Mouse (Mus musculus) liver, postnatal 0 days (tissue): ENCODE measurements around the gene Lrch1. TPM values are rescaled to one million over a fixed set of nuclear protein-coding genes. Genes with fewer than 3 reads are reported as not detected.
A peak's percentile ranks its signal among the peaks of the same experiment; 100 is the strongest.

ENCODE experiments used
- ATAC-seq: fragments of 200-750 bp; cut with Nextera tagmentation; 2 replicates; pipeline ENCODE4 v1.8.0; 2017; ENCODE audit warnings: mild to moderate bottlenecking, moderate library complexity
- DNase-seq: peaks from one replicate; pipeline ENCODE4 v3.0.0-alpha.2; 2016
- H3K27ac ChIP-seq: fragments of 300-500 bp; sonication (generic); 2 replicates; pipeline ENCODE4 v1.5.1; 2014; ENCODE audit warnings: antibody characterized with exemption, moderate library complexity, mild to moderate bottlenecking, low read depth
- H3K27me3 ChIP-seq: fragments of 300-500 bp; sonication (generic); 2 replicates; pipeline ENCODE4 v1.6.1; 2014; ENCODE audit warnings: low read length, control low read depth, mixed read lengths; ENCODE audit not compliant: insufficient read depth
- H3K36me3 ChIP-seq: fragments of 300-500 bp; sonication (generic); replicated peaks from 2 replicates; pipeline ENCODE4 v1.6.1; 2014; ENCODE audit warnings: mild to moderate bottlenecking, control low read depth, low read length, moderate library complexity, mixed read lengths; ENCODE audit not compliant: insufficient read depth
- H3K4me1 ChIP-seq: fragments of 300-500 bp; sonication (generic); 2 replicates; pipeline ENCODE4 v1.6.1; 2014; ENCODE audit warnings: antibody characterized with exemption, mild to moderate bottlenecking, control low read depth; ENCODE audit not compliant: insufficient read depth
- H3K4me2 ChIP-seq: fragments of 300-500 bp; sonication (generic); 2 replicates; pipeline ENCODE4 v1.6.1; 2014; ENCODE audit warnings: low read depth, mild to moderate bottlenecking, low read length, moderate library complexity, mixed read lengths
- H3K4me3 ChIP-seq: fragments of 300-500 bp; sonication (generic); 2 replicates; pipeline ENCODE4 v1.5.1; 2014; ENCODE audit warnings: low read depth, low read length
- H3K9ac ChIP-seq: fragments of 300-500 bp; sonication (generic); replicated peaks from 2 replicates; pipeline ENCODE4 v1.6.1; 2014; ENCODE audit warnings: mild to moderate bottlenecking, moderate library complexity
- H3K9me3 ChIP-seq: fragments of 300-500 bp; sonication (generic); 2 replicates; pipeline ENCODE4 v1.6.1; 2016; ENCODE audit warnings: mild to moderate bottlenecking, control low read depth, low read length, mixed read lengths
- CTCF ChIP-seq: sonication (generic); IDR thresholded peaks from 2 replicates; pipeline ENCODE4 v1.5.1; 2016; ENCODE audit warnings: antibody characterized with exemption, low read depth
- EP300 ChIP-seq: IDR thresholded peaks from 2 replicates; pipeline ENCODE4 v1.6.1; 2016; ENCODE audit warnings: antibody characterized with exemption, low read depth, mild to moderate bottlenecking
- WGBS: fragments of 180-500 bp; shearing (Covaris S2); extraction: QIAGEN DNeasy Blood & Tissue Kit; methylation state at CpG from one replicate; pipeline ENCODE4 v1.1.7; 2014; ENCODE audit not compliant: insufficient replicate concordance; 5-methylcytosine and 5-hydroxymethylcytosine counted together
- polyA plus RNA-seq: library from polyadenylated mRNA; unstranded; fragments of >200 nt; fragmentation: Nextera tagmentation; extraction: Ambion mirVana; gene quantifications from 2 replicates; pipeline ENCODE4 v1.2.1, GENCODE M21; 2015

The Lrch1 gene
- polyA plus RNA-seq, 1 experiment from 2014 or later, result 3.6 TPM

- H3K9me3 ChIP-seq, result no peaks in the 10 kb centered on the region
- H3K27ac ChIP-seq, result peak overlapping the region; percentile 96; the same call in 1 of the 2 replicates
- peak overlapping the region; percentile 94 for H3K4me2 ChIP-seq
- ATAC-seq (no peak), DNase-seq (no peak)
- H3K36me3 ChIP-seq, result no peaks in the 10 kb centered on the region
- peak overlapping the region; percentile 97 for H3K4me3 ChIP-seq
- 62% methylated on average over 11 of the region's 11 CpGs for WGBS
- peak overlapping the region; percentile 92; the same call in 1 of the 2 replicates for H3K9ac ChIP-seq
- TF ChIP-seq CTCF (no peak), EP300 (no peak)
- H3K27me3 ChIP-seq, result no peaks in the 10 kb centered on the region
- peaks cover 41% of the 10 kb centered on the region for H3K4me1 ChIP-seq
These were observed 2.1 kb downstream of the Lrch1 start for GRCm38 (mm10) chr14:74945266-74946215.

DNA sequence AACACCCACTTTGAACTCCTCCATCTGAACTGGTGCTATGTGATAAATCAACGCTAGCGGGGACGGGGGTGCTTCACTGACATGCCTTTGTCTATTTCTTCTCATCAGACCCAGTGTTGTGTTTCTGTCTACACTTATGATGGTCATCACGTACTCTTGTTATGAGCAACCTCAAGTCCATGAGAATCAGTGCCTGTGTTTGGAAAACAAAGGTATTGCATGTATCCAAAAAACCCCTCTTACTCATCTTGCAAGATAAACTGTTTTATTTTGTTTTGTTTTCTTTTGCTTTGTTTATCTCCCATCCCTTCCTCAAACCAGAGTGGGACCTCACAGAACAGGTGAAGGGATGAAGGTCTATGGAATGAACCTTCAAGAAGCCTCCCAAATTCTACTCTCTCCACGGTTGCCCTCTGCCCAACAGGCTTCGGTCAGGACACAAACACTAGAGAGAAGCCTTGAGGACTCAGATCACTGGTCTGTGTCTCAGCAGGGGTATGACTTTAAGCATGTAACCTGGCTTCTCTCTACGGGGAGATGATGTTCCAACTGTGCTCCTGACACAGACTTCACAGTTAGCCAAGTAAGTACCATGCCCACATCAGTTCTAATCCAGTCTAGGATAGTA, 3.4 kb downstream of the Lrch1 start:
- H3K4me1 ChIP-seq, result peaks cover 45% of the 10 kb centered on the region
- no peak for TF ChIP-seq EP300
- TF ChIP-seq CTCF, result no peak

GRCm38 (mm10) chr14:74943581-74944117, 4.0 kb downstream of the Lrch1 start:
- DNase-seq (no peak), ATAC-seq (no peak)
- TF ChIP-seq EP300, result no peak
- TF ChIP-seq CTCF, result no peak
- no peaks in the 10 kb centered on the region for H3K27me3 ChIP-seq
- no peak overlapping the region for H3K4me2 ChIP-seq
- H3K27ac ChIP-seq, result no peak overlapping the region
- no peaks in the 10 kb centered on the region for H3K36me3 ChIP-seq
- no peak overlapping the region for H3K9ac ChIP-seq
- no peaks in the 10 kb centered on the region for H3K9me3 ChIP-seq
- H3K4me3 ChIP-seq, result no peak overlapping the region
- WGBS, result 73% methylated on average over 6 of the region's 6 CpGs
- peaks cover 43% of the 10 kb centered on the region for H3K4me1 ChIP-seq

More for the DNA sequence above, 3.4 kb downstream of the Lrch1 start:
- H3K9ac ChIP-seq, result no peak overlapping the region
- H3K4me3 ChIP-seq, result no peak overlapping the region
- no peaks in the 10 kb centered on the region for H3K36me3 ChIP-seq
- WGBS, result 83% methylated on average over 7 of the region's 7 CpGs
- ATAC-seq (no peak), DNase-seq (no peak)
- H3K27ac ChIP-seq, result no peak overlapping the region
- no peaks in the 10 kb centered on the region for H3K9me3 ChIP-seq
- H3K4me2 ChIP-seq, result no peak overlapping the region
- H3K27me3 ChIP-seq, result no peaks in the 10 kb centered on the region

DNA sequence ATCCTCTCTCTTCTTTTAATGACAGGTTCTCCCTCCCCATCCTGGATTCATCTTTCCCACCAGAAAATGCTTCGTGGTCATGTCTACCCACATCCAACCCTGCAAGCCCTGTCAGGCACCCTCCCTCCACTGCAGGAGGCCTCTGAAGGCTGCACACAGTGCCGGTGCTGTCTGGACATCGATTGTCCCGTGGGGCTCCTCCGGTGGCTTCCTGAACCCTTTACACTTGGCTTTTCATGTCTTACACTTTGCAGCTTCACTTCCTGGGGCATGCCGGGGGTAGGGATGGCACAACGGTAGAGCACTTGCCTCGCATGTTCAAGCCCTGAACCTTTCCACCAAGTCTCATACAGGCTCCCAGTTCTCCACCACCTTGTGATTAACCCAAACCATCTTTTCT, 4.7 kb downstream of the Lrch1 start:
- Histone ChIP-seq H3K4me2 (peak overlapping the region; percentile 31; the same call in 1 of the 2 replicates), H3K27me3 (no peaks in the 10 kb centered on the region), H3K9me3 (no peaks in the 10 kb centered on the region), H3K36me3 (no peaks in the 10 kb centered on the region), H3K4me1 (peaks cover 41% of the 10 kb centered on the region), H3K4me3 (no peak overlapping the region), H3K27ac (no peak overlapping the region), H3K9ac (no peak overlapping the region)
- WGBS, result 31% methylated on average over 8 of the region's 8 CpGs
- no peak for DNase-seq
- TF ChIP-seq CTCF (no peak), EP300 (no peak)
- no peak for ATAC-seq

DNA sequence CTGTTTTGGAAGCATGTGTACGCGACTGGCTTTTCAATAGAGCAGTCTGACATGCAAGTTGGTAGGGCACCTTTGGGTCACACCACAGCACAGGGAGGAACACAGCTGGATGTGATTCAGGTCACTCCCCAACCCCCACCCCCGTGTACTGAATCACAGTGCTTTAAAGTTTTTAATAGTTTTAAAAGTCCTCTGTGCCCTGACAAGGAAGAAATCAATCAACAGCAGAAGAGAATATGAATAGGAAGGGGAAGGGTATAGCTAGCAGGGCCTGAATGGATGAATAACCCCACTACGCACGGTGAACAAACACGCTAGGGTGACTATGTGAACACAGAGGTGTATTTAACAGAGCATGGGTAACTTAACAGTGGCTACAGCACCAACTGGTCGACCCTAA, 6.1 kb downstream of the Lrch1 start:
- 75% methylated on average over 7 of the region's 7 CpGs for WGBS
- H3K9ac ChIP-seq, result no peak overlapping the region
- H3K4me1 ChIP-seq, result peaks cover 51% of the 10 kb centered on the region
- no peaks in the 10 kb centered on the region for H3K27me3 ChIP-seq
- ATAC-seq, result no peak
- no peaks in the 10 kb centered on the region for H3K36me3 ChIP-seq
- H3K27ac ChIP-seq, result no peak overlapping the region
- DNase-seq, result no peak
- no peak overlapping the region for H3K4me3 ChIP-seq
- no peak for TF ChIP-seq EP300
- TF ChIP-seq CTCF, result no peak
- H3K9me3 ChIP-seq, result no peaks in the 10 kb centered on the region
- no peak overlapping the region for H3K4me2 ChIP-seq

- H3K27ac ChIP-seq, result no peak overlapping the region
- H3K4me2 ChIP-seq, result no peak overlapping the region
- peak; percentile 32; the same call in 1 of the 2 replicates for ATAC-seq
- no peaks in the 10 kb centered on the region for H3K27me3 ChIP-seq
- TF ChIP-seq EP300, result no peak
- TF ChIP-seq CTCF, result no peak
- WGBS, result 72% methylated on average over 4 of the region's 4 CpGs
- no peaks in the 10 kb centered on the region for H3K9me3 ChIP-seq
- no peak overlapping the region for H3K4me3 ChIP-seq
- H3K36me3 ChIP-seq, result no peaks in the 10 kb centered on the region
- DNase-seq, result no peak
- peaks cover 47% of the 10 kb centered on the region for H3K4me1 ChIP-seq
- no peak overlapping the region for H3K9ac ChIP-seq
These were observed 6.9 kb downstream of the Lrch1 start for GRCm38 (mm10) chr14:74940741-74941140.
